Mouse (Mus musculus): ENCODE measurements around the gene Zfp949.

GRCm38 (mm10) chr9:88500112-88500511, 47.7 kb upstream of the Zfp949 start:
- no peak for TF ChIP-seq POLR2A (IDR thresholded peaks at IDR 0.05; ENCODE audit: borderline replicate concordance, low read depth, low read length)
- no peak for TF ChIP-seq CTCF (IDR thresholded peaks at IDR 0.05; ENCODE audit: low read depth, low read length)

Measured in bone marrow macrophage, adult 2 months (primary cell).